Mouse (Mus musculus) bone marrow macrophage, adult 2 months (primary cell): ENCODE data around the gene Mtor. TPM values are rescaled to one million over a fixed set of nuclear protein-coding genes. Genes with fewer than 3 reads are reported as not detected.

Source experiments
- H3K27ac ChIP-seq: 2 replicates; pipeline ENCODE4 v1.5.1; 2012; ENCODE audit warnings: low read depth, low read length; ENCODE audit not compliant: insufficient read depth
- H3K4me1 ChIP-seq: 2 replicates; pipeline ENCODE4 v1.6.1; 2012; ENCODE audit warnings: low read length; ENCODE audit not compliant: control insufficient read depth, insufficient read depth
- H3K4me3 ChIP-seq: 2 replicates; pipeline ENCODE4 v1.5.1; 2012; ENCODE audit warnings: mild to moderate bottlenecking, low read length, moderate library complexity; ENCODE audit not compliant: insufficient read depth
- CTCF ChIP-seq: IDR thresholded peaks from 2 replicates; pipeline ENCODE4 v1.5.1; 2012; ENCODE audit warnings: low read depth, mild to moderate bottlenecking, low read length, moderate library complexity
- POLR2A ChIP-seq: IDR thresholded peaks from 2 replicates; pipeline ENCODE4 v1.6.1; 2012; ENCODE audit warnings: mild to moderate bottlenecking, low read depth, low read length, borderline replicate concordance
- polyA plus RNA-seq: library from polyadenylated mRNA; stranded (reverse); fragments of >200 nt; gene quantifications from 2 replicates; pipeline ENCODE4 v1.2.4, GENCODE M21; 2012; ENCODE audit not compliant: missing spikeins, insufficient read depth, insufficient read length

Mtor gene
- polyA plus RNA-seq, 1 experiment: 14.1 TPM

- TF ChIP-seq CTCF (no peak), POLR2A (no peak)
- Histone ChIP-seq H3K27ac (no peak overlapping the region), H3K4me1 (no peaks in the 10 kb centered on the region), H3K4me3 (no peak overlapping the region)
Observed at GRCm38 (mm10) chr4:148481557-148482168, 33.3 kb downstream of the Mtor start.

GRCm38 (mm10) chr4:148484511-148484910, 36.1 kb downstream of the Mtor start:
- H3K4me1 ChIP-seq: no peaks in the 10 kb centered on the region
- no peak overlapping the region for H3K4me3 ChIP-seq
- TF ChIP-seq CTCF (no peak), POLR2A (no peak)
- no peak overlapping the region for H3K27ac ChIP-seq

- TF ChIP-seq POLR2A (no peak), CTCF (no peak)
- Histone ChIP-seq H3K4me3 (no peak overlapping the region), H3K27ac (no peak overlapping the region), H3K4me1 (peaks cover 3% of the 10 kb centered on the region; the same call in 1 of the 2 replicates)
Observed at GRCm38 (mm10) chr4:148487841-148488240, 39.4 kb downstream of the Mtor start.

- no peak overlapping the region for H3K27ac ChIP-seq
- no peak overlapping the region for H3K4me3 ChIP-seq
- peaks cover 3% of the 10 kb centered on the region; the same call in 1 of the 2 replicates for H3K4me1 ChIP-seq
- TF ChIP-seq POLR2A (no peak), CTCF (no peak)
Observed at GRCm38 (mm10) chr4:148490502-148490901, 42.1 kb downstream of the Mtor start.

- H3K4me3 ChIP-seq: no peak overlapping the region
- no peak overlapping the region for H3K27ac ChIP-seq
- H3K4me1 ChIP-seq: peaks cover 3% of the 10 kb centered on the region; the same call in 1 of the 2 replicates
- no peak for TF ChIP-seq CTCF
- TF ChIP-seq POLR2A: no peak
Observed at GRCm38 (mm10) chr4:148491448-148491847, 43.0 kb downstream of the Mtor start.

- no peak overlapping the region for H3K4me3 ChIP-seq
- TF ChIP-seq CTCF: no peak
- TF ChIP-seq POLR2A: no peak
- H3K27ac ChIP-seq: no peak overlapping the region
- H3K4me1 ChIP-seq: peaks cover 9% of the 10 kb centered on the region
Observed at GRCm38 (mm10) chr4:148495160-148495559, 46.7 kb downstream of the Mtor start.

- Histone ChIP-seq H3K4me3 (no peak overlapping the region), H3K27ac (no peak overlapping the region), H3K4me1 (peaks cover 12% of the 10 kb centered on the region)
- no peak for TF ChIP-seq POLR2A
Observed at GRCm38 (mm10) chr4:148495874-148496689, 47.7 kb downstream of the Mtor start.

- no peak for TF ChIP-seq CTCF
- no peak for TF ChIP-seq POLR2A
- Histone ChIP-seq H3K27ac (peak within 1 kb of the TSS; percentile 18), H3K4me3 (no peak within 1 kb of the TSS)
Observed at GRCm38 (mm10) chr4:148500410-148500867, 52.0 kb downstream of the Mtor start, which contains the start of gene Angptl7. TSS of gene Angptl7 (minus strand) at chr4:148500460.

GRCm38 (mm10) chr4:148504497-148504959, 56.1 kb downstream of the Mtor start:
- no peak for TF ChIP-seq POLR2A
- no peak for TF ChIP-seq CTCF

More at GRCm38 (mm10) chr4:148500410-148500867, 52.0 kb downstream of the Mtor start, which contains the start of gene Angptl7:
- peaks cover 12% of the 10 kb centered on the region for H3K4me1 ChIP-seq

GRCm38 (mm10) chr4:148507585-148507984, 59.2 kb downstream of the Mtor start:
- no peak overlapping the region for H3K27ac ChIP-seq
- H3K4me3 ChIP-seq: no peak overlapping the region
- TF ChIP-seq POLR2A: no peak
- peaks cover 10% of the 10 kb centered on the region for H3K4me1 ChIP-seq

More at GRCm38 (mm10) chr4:148504497-148504959, 56.1 kb downstream of the Mtor start:
- Histone ChIP-seq H3K27ac (no peak overlapping the region), H3K4me3 (no peak overlapping the region), H3K4me1 (peaks cover 16% of the 10 kb centered on the region)
